Mouse (Mus musculus): ENCODE data around the gene Pi4k2b. TPM values are rescaled to one million over a fixed set of nuclear protein-coding genes. Genes with fewer than 3 reads are reported as not detected.
"Not testable (repeated sequence)": the region's sequence is repeated elsewhere in the genome, so short reads cannot be mapped to it uniquely, and the experiment has no call there.

Pi4k2b gene
- 16.7 and 17.7 TPM in 2 replicates for polyA plus RNA-seq (2016; fragmentation: Nextera tagmentation; extraction: Ambion mirVana)

- Histone ChIP-seq H3K4me3 (peak within 1 kb of the TSS; percentile 80), H3K27me3 (replicated peaks) (no peaks in the 10 kb centered on the region), H3K9me3 (no peaks in the 10 kb centered on the region), H3K27ac (peak within 1 kb of the TSS; percentile 26; the same call in 1 of the 2 replicates), H3K4me2 (replicated peaks) (peak within 1 kb of the TSS; percentile 86), H3K36me3 (no peaks in the 10 kb centered on the region), H3K9ac (peak within 1 kb of the TSS; percentile 73), H3K4me1 (no peaks in the 10 kb centered on the region; the same call in none of the 2 replicates)
- WGBS = under 1% methylated on average over 75 of the region's 75 CpGs
- ATAC-seq (ENCODE audit: low FRiP score, low read depth) = peak; percentile 94
Measured at GRCm38 (mm10) chr5:52741391-52742111, at the start of gene Pi4k2b. Gene Pi4k2b, plus strand, starts transcription at chr5:52741574.

- 90% methylated on average over 1 of the region's 1 CpGs for WGBS
- H3K27ac ChIP-seq = no peak overlapping the region
- no peaks in the 10 kb centered on the region for H3K36me3 ChIP-seq
- H3K4me2 ChIP-seq (replicated peaks) = no peak overlapping the region
- no peak overlapping the region for H3K4me3 ChIP-seq
- no peaks in the 10 kb centered on the region for H3K4me1 ChIP-seq
- no peak overlapping the region for H3K9ac ChIP-seq
- ATAC-seq (ENCODE audit: low FRiP score, low read depth) = no peak
- H3K9me3 ChIP-seq = no peaks in the 10 kb centered on the region
- no peaks in the 10 kb centered on the region for H3K27me3 ChIP-seq (replicated peaks)
Measured at GRCm38 (mm10) chr5:52697291-52697690, 44.1 kb upstream of the Pi4k2b start.

GRCm38 (mm10) chr5:52697882-52698440 lies 43.4 kb upstream of the Pi4k2b start:
- 88% methylated on average over 7 of the region's 7 CpGs for WGBS

GRCm38 (mm10) chr5:52704562-52704961 lies 36.8 kb upstream of the Pi4k2b start:
- no peak for ATAC-seq (ENCODE audit: low FRiP score, low read depth)
- Histone ChIP-seq H3K4me2 (replicated peaks) (no peak overlapping the region), H3K4me1 (no peaks in the 10 kb centered on the region), H3K27me3 (replicated peaks) (no peaks in the 10 kb centered on the region), H3K36me3 (no peaks in the 10 kb centered on the region), H3K27ac (no peak overlapping the region), H3K4me3 (no peak overlapping the region), H3K9me3 (no peaks in the 10 kb centered on the region), H3K9ac (no peak overlapping the region)
- 79% methylated on average over 4 of the region's 4 CpGs for WGBS

More at GRCm38 (mm10) chr5:52697882-52698440, 43.4 kb upstream of the Pi4k2b start:
- H3K27ac ChIP-seq; H3K9ac ChIP-seq; H3K4me3 ChIP-seq; H3K27me3 ChIP-seq (replicated peaks); H3K4me1 ChIP-seq; H3K4me2 ChIP-seq (replicated peaks); ATAC-seq (ENCODE audit: low FRiP score, low read depth); H3K36me3 ChIP-seq; H3K9me3 ChIP-seq: not testable (repeated sequence)

GRCm38 (mm10) chr5:52712704-52713103 lies 28.7 kb upstream of the Pi4k2b start:
- no peaks in the 10 kb centered on the region for H3K4me1 ChIP-seq
- H3K4me3 ChIP-seq = no peak overlapping the region
- no peak overlapping the region for H3K9ac ChIP-seq
- no peak overlapping the region for H3K27ac ChIP-seq
- no peaks in the 10 kb centered on the region for H3K9me3 ChIP-seq
- H3K27me3 ChIP-seq (replicated peaks) = no peaks in the 10 kb centered on the region
- H3K4me2 ChIP-seq (replicated peaks) = no peak overlapping the region
- no peak for ATAC-seq (ENCODE audit: low FRiP score, low read depth)
- no peaks in the 10 kb centered on the region for H3K36me3 ChIP-seq

- Histone ChIP-seq H3K27ac (no peak overlapping the region), H3K27me3 (replicated peaks) (no peaks in the 10 kb centered on the region), H3K4me1 (no peaks in the 10 kb centered on the region), H3K9me3 (no peaks in the 10 kb centered on the region), H3K4me3 (no peak overlapping the region), H3K36me3 (no peaks in the 10 kb centered on the region), H3K9ac (no peak overlapping the region), H3K4me2 (replicated peaks) (no peak overlapping the region)
- 72% methylated on average over 5 of the region's 5 CpGs for WGBS
- no peak for ATAC-seq (ENCODE audit: low FRiP score, low read depth)
Measured at GRCm38 (mm10) chr5:52716742-52717448, 24.5 kb upstream of the Pi4k2b start.

GRCm38 (mm10) chr5:52721003-52721402 lies 20.4 kb upstream of the Pi4k2b start:
- no peaks in the 10 kb centered on the region for H3K9me3 ChIP-seq
- H3K4me2 ChIP-seq (replicated peaks) = no peak overlapping the region
- H3K4me3 ChIP-seq = no peak overlapping the region
- H3K9ac ChIP-seq = no peak overlapping the region
- WGBS = 90% methylated on average over 8 of the region's 8 CpGs
- H3K27ac ChIP-seq = no peak overlapping the region
- H3K36me3 ChIP-seq = no peaks in the 10 kb centered on the region
- no peak for ATAC-seq (ENCODE audit: low FRiP score, low read depth)
- no peaks in the 10 kb centered on the region for H3K27me3 ChIP-seq (replicated peaks)
- H3K4me1 ChIP-seq = no peaks in the 10 kb centered on the region

- WGBS = 84% methylated on average over 5 of the region's 5 CpGs
- no peak overlapping the region for H3K27ac ChIP-seq
- H3K4me2 ChIP-seq (replicated peaks) = no peak overlapping the region
- no peak for ATAC-seq (ENCODE audit: low FRiP score, low read depth)
- H3K27me3 ChIP-seq (replicated peaks) = no peaks in the 10 kb centered on the region
- H3K36me3 ChIP-seq = no peaks in the 10 kb centered on the region
- no peak overlapping the region for H3K9ac ChIP-seq
- H3K9me3 ChIP-seq = no peaks in the 10 kb centered on the region
- no peak overlapping the region for H3K4me3 ChIP-seq
- no peaks in the 10 kb centered on the region for H3K4me1 ChIP-seq
Measured at GRCm38 (mm10) chr5:52727747-52728146, 13.6 kb upstream of the Pi4k2b start.

- Histone ChIP-seq H3K9me3 (no peaks in the 10 kb centered on the region), H3K4me3 (no peak overlapping the region), H3K4me2 (replicated peaks) (no peak overlapping the region), H3K4me1 (no peaks in the 10 kb centered on the region), H3K9ac (no peak overlapping the region), H3K36me3 (no peaks in the 10 kb centered on the region), H3K27me3 (replicated peaks) (no peaks in the 10 kb centered on the region), H3K27ac (no peak overlapping the region)
- 82% methylated on average over 4 of the region's 4 CpGs for WGBS
- ATAC-seq (ENCODE audit: low FRiP score, low read depth) = no peak
Measured at GRCm38 (mm10) chr5:52732811-52733210, 8.6 kb upstream of the Pi4k2b start.

GRCm38 (mm10) chr5:52736046-52736445 lies 5.3 kb upstream of the Pi4k2b start:
- Histone ChIP-seq H3K36me3 (no peaks in the 10 kb centered on the region), H3K4me2 (replicated peaks) (no peak overlapping the region), H3K27ac (no peak overlapping the region), H3K4me1 (no peaks in the 10 kb centered on the region), H3K9me3 (no peaks in the 10 kb centered on the region), H3K9ac (no peak overlapping the region), H3K4me3 (no peak overlapping the region), H3K27me3 (replicated peaks) (no peaks in the 10 kb centered on the region)
- 84% methylated on average over 3 of the region's 3 CpGs for WGBS
- no peak for ATAC-seq (ENCODE audit: low FRiP score, low read depth)

GRCm38 (mm10) chr5:52742112-52742813 lies 889 bp downstream of the Pi4k2b start:
- Histone ChIP-seq H3K4me1 (no peaks in the 10 kb centered on the region; the same call in none of the 2 replicates), H3K36me3 (no peaks in the 10 kb centered on the region), H3K9me3 (no peaks in the 10 kb centered on the region), H3K27ac (no peak overlapping the region), H3K4me2 (replicated peaks) (peak overlapping the region; percentile 86), H3K4me3 (peak overlapping the region; percentile 80), H3K27me3 (replicated peaks) (no peaks in the 10 kb centered on the region), H3K9ac (peak overlapping the region; percentile 73)
- ATAC-seq (ENCODE audit: low FRiP score, low read depth) = peak; percentile 18; the same call in 1 of the 2 replicates
- 5% methylated on average over 17 of the region's 17 CpGs for WGBS

GRCm38 (mm10) chr5:52743231-52743630 lies 1.9 kb downstream of the Pi4k2b start:
- Histone ChIP-seq H3K27me3 (replicated peaks) (no peaks in the 10 kb centered on the region), H3K9ac (no peak overlapping the region), H3K27ac (no peak overlapping the region), H3K9me3 (no peaks in the 10 kb centered on the region), H3K4me1 (no peaks in the 10 kb centered on the region; the same call in none of the 2 replicates), H3K4me3 (no peak overlapping the region), H3K36me3 (no peaks in the 10 kb centered on the region), H3K4me2 (replicated peaks) (peak overlapping the region; percentile 86)
- no peak for ATAC-seq (ENCODE audit: low FRiP score, low read depth)
- WGBS = 52% methylated on average over 4 of the region's 4 CpGs
